Mouse (Mus musculus): Measurements from ENCODE around the gene Mllt11. TPM values are rescaled to one million over a fixed set of nuclear protein-coding genes. Genes with fewer than 3 reads are reported as not detected.

Gene Mllt11
- total RNA-seq, 2 experiments from 2014 or later = 52.0 to 84.9 TPM

- intact Hi-C loops (cut with DNase I) = no loop called here
- TF ChIP-seq CTCF (IDR thresholded peaks at IDR 0.05) = no peak
- peak; percentile 63 for DNase-seq
- H3K27ac ChIP-seq = peak overlapping the region; percentile 73
- H3K4me3 ChIP-seq = peak overlapping the region; percentile 61
Measured at GRCm38 (mm10) chr3:95173256-95173949, 58.6 kb downstream of the Mllt11 start.

DNA sequence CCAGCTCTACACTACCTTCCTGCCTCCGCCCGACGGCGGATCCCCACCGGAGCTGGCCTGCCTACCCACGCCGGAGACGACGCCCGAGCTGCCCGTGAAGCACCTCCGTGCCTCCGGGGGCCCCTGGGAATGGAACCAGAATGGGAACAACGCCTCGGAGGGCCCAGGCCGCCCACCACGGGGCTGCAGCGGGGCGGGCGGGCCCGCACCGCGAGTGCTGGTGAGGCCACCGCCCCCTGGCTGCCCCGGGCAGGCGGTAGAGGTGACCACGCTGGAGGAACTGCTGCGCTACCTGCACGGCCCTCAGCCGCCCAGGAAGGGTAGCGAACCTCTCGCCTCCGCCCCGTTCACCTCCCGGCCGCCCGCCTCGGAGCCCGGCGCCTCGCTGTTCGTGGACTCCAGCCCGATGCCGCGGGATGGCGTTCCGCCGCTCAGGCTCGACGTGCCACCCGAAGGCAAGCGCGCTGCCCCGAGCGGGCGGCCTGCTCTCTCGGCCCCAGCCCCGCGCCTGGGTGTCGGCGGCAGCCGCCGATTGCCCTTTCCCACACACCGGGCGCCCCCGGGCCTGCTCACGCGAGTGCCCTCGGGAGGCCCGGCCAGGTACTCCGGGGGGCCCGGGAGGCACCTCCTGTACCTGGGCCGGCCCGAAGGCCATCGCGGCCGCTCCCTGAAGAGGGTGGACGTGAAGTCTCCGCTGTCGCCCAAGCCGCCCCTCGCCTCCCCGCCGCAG, 59.3 kb downstream of the Mllt11 start:
- peak; percentile 42 for DNase-seq
- H3K4me3 ChIP-seq = peak overlapping the region; percentile 61

DNA sequence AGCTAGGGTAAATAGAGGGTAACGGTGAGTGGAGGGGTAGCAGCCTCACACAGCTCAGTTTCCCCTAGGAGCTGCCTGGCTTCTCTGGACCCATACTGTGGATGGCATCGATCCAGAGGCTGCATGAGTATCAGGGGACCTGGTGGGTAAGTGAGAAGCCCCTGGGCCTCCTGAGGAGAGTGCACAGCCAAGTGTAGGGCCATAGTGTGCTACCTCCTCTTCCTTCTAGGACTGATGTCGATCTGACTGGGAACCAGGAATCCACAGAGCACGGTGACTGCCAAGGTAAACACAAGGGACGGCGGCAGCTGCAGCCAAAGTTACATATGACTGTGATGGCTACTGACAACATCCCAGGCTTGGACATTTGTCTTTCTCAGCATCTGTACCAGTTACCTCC, 60.9 kb downstream of the Mllt11 start:
- H3K27ac ChIP-seq = peak overlapping the region; percentile 31; the same call in 1 of the 2 replicates
- TF ChIP-seq CTCF (IDR thresholded peaks at IDR 0.05) = no peak
- intact Hi-C loops (cut with DNase I) = no loop called here
- peak; percentile 27 for DNase-seq
- H3K4me3 ChIP-seq = no peak overlapping the region

More for the DNA sequence above, 59.3 kb downstream of the Mllt11 start:
- intact Hi-C loops (cut with DNase I) = no loop called here
- no peak for TF ChIP-seq CTCF (IDR thresholded peaks at IDR 0.05)
- H3K27ac ChIP-seq = peak overlapping the region; percentile 73

GRCm38 (mm10) chr3:95169996-95170395, 62.0 kb downstream of the Mllt11 start:
- Histone ChIP-seq H3K27ac (0 out of 2 replicates have a peak overlapping the region, but pooled peaks have one; percentile 12), H3K4me3 (no peak overlapping the region)
- intact Hi-C loops (cut with DNase I) = no loop called here
- TF ChIP-seq CTCF (IDR thresholded peaks at IDR 0.05) = no peak
- DNase-seq = no peak

Other genes starting within 250 kb of the Mllt11 start
- gene Zfp687, start 216.7 kb downstream of the Mllt11 start, total RNA-seq (2021) = 10 to 100 TPM; 10.9 to 11.5 TPM
- 100 to 1,000 TPM; 164 to 237 TPM for gene Psmd4, start 189.6 kb downstream of the Mllt11 start, total RNA-seq (2021)
- gene Pip5k1a, start 125.2 kb downstream of the Mllt11 start, total RNA-seq (2021) = 10 to 100 TPM; 23.1 to 26.5 TPM
- gene Vps72, start 121.1 kb downstream of the Mllt11 start, total RNA-seq (2021) = 10 to 100 TPM; 48.9 to 73.2 TPM
- 100 to 1,000 TPM; 598 to 814 TPM for gene Tmod4, start 107.7 kb downstream of the Mllt11 start, total RNA-seq (2021)
- 10 to 100 TPM; 33.2 to 40.7 TPM for gene Scnm1, start 98.2 kb downstream of the Mllt11 start, total RNA-seq (2021)
- 1 to 10 TPM; 6.7 to 7.2 TPM for gene Lysmd1, start 98.1 kb downstream of the Mllt11 start, total RNA-seq (2021)
- under 1 TPM; 0.42 to 0.87 TPM for gene Tnfaip8l2, start 89.8 kb downstream of the Mllt11 start, total RNA-seq (2021)
- gene Sema6c, start 71.7 kb downstream of the Mllt11 start, total RNA-seq (2021) = 100 to 1,000 TPM in 1 of 2 experiments, 10 to 100 TPM in 1; 83.4 to 105 TPM
- gene Gabpb2, start 14.3 kb downstream of the Mllt11 start, total RNA-seq (2021) = 10 to 100 TPM in 1 of 2 experiments, 1 to 10 TPM in 1; 9.1 to 12.0 TPM
- gene Cdc42se1, start 3.4 kb downstream of the Mllt11 start, total RNA-seq (2021) = 10 to 100 TPM; 13.7 to 16.4 TPM
- under 1 TPM in 1 of 2 experiments, not detected in 1; 0.11 TPM for gene Gm128, start 9.4 kb upstream of the Mllt11 start, total RNA-seq (2021)
- under 1 TPM in 1 of 2 experiments, not detected in 1; 0.31 TPM for gene Bnipl, start 19.0 kb upstream of the Mllt11 start, total RNA-seq (2021)
- gene Mindy1, start 49.2 kb upstream of the Mllt11 start, total RNA-seq (2021) = 10 to 100 TPM; 23.9 to 26.4 TPM
- gene Prune1, start 49.9 kb upstream of the Mllt11 start, total RNA-seq (2021) = 10 to 100 TPM; 45.8 to 46.9 TPM
- gene Anxa9, start 75.0 kb upstream of the Mllt11 start, total RNA-seq (2021) = not detected
- 10 to 100 TPM; 19.6 to 23.4 TPM for gene Cers2, start 82.6 kb upstream of the Mllt11 start, total RNA-seq (2021)
- gene Setdb1, start 125.0 kb upstream of the Mllt11 start, total RNA-seq (2021) = 10 to 100 TPM; 10.6 to 11.7 TPM
- not detected for gene 4930558C23Rik, start 170.7 kb upstream of the Mllt11 start, total RNA-seq (2021)
- 10 to 100 TPM; 43.2 to 48.0 TPM for gene Arnt, start 202.2 kb upstream of the Mllt11 start, total RNA-seq (2021)

All from gastrocnemius, adult 2 months (tissue).